Mouse (Mus musculus): ENCODE results near the gene Gm14085. TPM values are rescaled to one million over a fixed set of nuclear protein-coding genes. Genes with fewer than 3 reads are reported as not detected.
"Not testable (repeated sequence)": the region's sequence is repeated elsewhere in the genome, so short reads cannot be mapped to it uniquely, and the experiment has no call there.

Gene Gm14085
- polyA plus RNA-seq, 1 experiment from 2014 or later: 0.13 TPM

GRCm38 (mm10) chr2:122485654-122486053 lies 913 bp downstream of the Gm14085 start:
- not testable (repeated sequence) for H3K4me1 ChIP-seq; H3K9me3 ChIP-seq; H3K36me3 ChIP-seq; H3K9ac ChIP-seq; ATAC-seq (ENCODE audit: insufficient read depth, low FRiP score, low read depth); H3K4me3 ChIP-seq (replicated peaks); H3K27ac ChIP-seq; H3K4me2 ChIP-seq; H3K27me3 ChIP-seq (replicated peaks)
- WGBS: 49% methylated on average over 3 of the region's 3 CpGs

DNA sequence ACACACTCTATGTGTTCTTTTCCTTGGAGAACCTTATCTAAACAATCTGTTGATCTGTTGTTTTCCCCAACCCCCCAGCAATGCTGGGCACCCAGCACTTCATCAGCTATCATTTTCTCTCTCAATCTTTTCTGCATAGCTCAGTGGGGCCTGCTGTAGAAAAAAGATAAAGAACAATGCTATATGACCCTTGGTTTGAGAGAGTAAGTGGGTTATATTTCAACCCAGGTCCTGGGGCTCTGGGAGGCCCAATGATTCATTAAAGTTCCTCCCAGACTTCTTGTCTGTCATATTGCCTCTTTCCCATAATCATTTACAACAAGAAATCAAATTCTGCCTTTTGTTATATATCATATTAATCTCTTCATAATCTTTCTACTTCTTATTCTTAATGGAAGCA lies 1.4 kb downstream of the Gm14085 start:
- not testable (repeated sequence) for H3K36me3 ChIP-seq; H3K27me3 ChIP-seq (replicated peaks); ATAC-seq (ENCODE audit: insufficient read depth, low FRiP score, low read depth); H3K9ac ChIP-seq; H3K27ac ChIP-seq; H3K4me2 ChIP-seq; H3K9me3 ChIP-seq; H3K4me1 ChIP-seq; H3K4me3 ChIP-seq (replicated peaks)

DNA sequence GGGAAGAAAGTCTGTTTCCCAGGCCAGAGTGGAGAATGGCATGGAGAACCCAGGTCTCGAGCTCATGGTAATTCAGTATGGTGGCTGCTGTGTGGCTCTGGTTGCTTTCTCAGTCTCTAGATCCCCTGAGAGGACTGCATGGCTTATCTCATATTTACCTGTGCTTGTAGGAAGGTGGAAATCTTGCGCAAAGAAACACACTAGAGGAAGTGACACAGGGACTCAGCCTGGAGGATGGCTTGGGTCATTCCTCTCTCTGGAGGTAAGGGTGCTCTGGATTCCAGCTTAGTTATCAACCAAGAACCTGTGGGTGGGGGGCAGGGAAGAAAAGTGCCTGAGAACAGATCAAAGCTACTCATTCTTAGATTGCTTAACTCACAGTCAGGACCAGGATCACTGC lies 1.9 kb downstream of the Gm14085 start:
- ATAC-seq (ENCODE audit: insufficient read depth, low FRiP score, low read depth): no peak
- Histone ChIP-seq H3K36me3 (no peaks in the 10 kb centered on the region), H3K4me3 (replicated peaks) (no peak overlapping the region), H3K27me3 (replicated peaks) (no peaks in the 10 kb centered on the region), H3K4me1 (no peaks in the 10 kb centered on the region), H3K27ac (no peak overlapping the region), H3K9me3 (no peaks in the 10 kb centered on the region), H3K9ac (no peak overlapping the region), H3K4me2 (no peak overlapping the region)
- WGBS: 72% methylated on average over 2 of the region's 2 CpGs

DNA sequence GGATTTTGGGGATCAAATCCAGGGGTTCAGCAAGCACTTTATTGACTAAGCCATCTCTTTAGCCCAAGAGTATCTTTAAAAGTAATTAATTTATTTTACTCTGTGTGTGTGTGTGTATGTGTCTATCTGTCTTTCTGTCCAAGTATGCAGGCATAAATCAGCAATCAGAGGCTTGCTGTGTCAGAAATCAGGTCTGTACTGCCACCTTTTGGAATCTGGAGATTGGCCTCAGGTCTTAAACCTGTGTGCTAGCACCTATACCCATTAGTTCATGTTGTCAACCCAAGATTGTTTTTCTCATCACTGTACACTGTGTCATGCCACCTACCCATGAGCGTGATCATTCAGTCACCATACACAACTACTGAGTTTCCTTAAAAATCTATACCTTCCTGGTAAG lies 45.0 kb downstream of the Gm14085 start:
- WGBS: 90% methylated on average over 1 of the region's 1 CpGs
- H3K4me3 ChIP-seq (replicated peaks); H3K27me3 ChIP-seq (replicated peaks); H3K9ac ChIP-seq; H3K36me3 ChIP-seq; H3K4me2 ChIP-seq; H3K4me1 ChIP-seq; H3K27ac ChIP-seq; H3K9me3 ChIP-seq; ATAC-seq (ENCODE audit: insufficient read depth, low FRiP score, low read depth): not testable (repeated sequence)

- no peak overlapping the region for H3K4me3 ChIP-seq (replicated peaks)
- H3K9ac ChIP-seq: no peak overlapping the region
- H3K4me2 ChIP-seq: no peak overlapping the region
- H3K27me3 ChIP-seq (replicated peaks): no peaks in the 10 kb centered on the region
- H3K36me3 ChIP-seq: no peaks in the 10 kb centered on the region
- no peak for ATAC-seq (ENCODE audit: insufficient read depth, low FRiP score, low read depth)
- no peaks in the 10 kb centered on the region for H3K4me1 ChIP-seq
- 81% methylated on average over 7 of the region's 7 CpGs for WGBS
- H3K9me3 ChIP-seq: no peaks in the 10 kb centered on the region
- no peak overlapping the region for H3K27ac ChIP-seq
Observed at GRCm38 (mm10) chr2:122531290-122531689, 46.5 kb downstream of the Gm14085 start.

GRCm38 (mm10) chr2:122531726-122532125 lies 47.0 kb downstream of the Gm14085 start:
- no peaks in the 10 kb centered on the region for H3K9me3 ChIP-seq
- H3K4me3 ChIP-seq (replicated peaks): no peak overlapping the region
- H3K4me2 ChIP-seq: no peak overlapping the region
- no peaks in the 10 kb centered on the region for H3K4me1 ChIP-seq
- no peak overlapping the region for H3K27ac ChIP-seq
- no peaks in the 10 kb centered on the region for H3K27me3 ChIP-seq (replicated peaks)
- no peak for ATAC-seq (ENCODE audit: insufficient read depth, low FRiP score, low read depth)
- no peaks in the 10 kb centered on the region for H3K36me3 ChIP-seq
- no peak overlapping the region for H3K9ac ChIP-seq
- WGBS: 71% methylated on average over 2 of the region's 2 CpGs

DNA sequence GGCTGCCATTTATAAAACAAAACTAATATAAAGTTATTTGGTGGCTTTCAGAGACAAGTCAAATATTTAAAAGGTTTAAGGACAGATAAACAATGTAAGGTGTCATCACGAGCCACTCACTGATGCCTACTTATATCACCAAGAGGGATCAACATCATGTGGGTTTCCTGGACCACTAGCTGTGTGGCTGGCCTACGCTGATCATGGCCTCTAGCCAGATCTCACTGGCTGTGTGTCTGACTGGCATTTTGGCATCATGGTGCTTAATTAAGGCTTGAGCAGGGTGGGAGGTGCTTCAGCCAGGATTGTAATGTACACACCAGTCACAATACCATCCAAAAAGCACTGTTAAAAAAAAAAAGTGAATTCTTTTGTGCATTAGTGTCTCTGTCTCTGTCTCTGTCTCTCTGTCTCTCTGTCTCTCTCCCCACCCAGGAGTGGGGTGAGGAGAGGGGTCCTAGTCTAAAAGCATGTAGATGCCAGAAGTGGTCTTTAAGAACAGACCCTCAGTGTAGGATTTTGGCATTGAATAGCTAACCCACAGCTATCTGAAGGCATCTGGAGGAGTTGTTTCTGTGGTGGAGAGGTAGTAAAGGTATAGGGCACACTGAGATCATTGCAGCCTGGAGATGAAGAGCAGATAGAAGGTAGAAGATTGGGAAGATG lies 47.5 kb downstream of the Gm14085 start:
- H3K27me3 ChIP-seq (replicated peaks): no peaks in the 10 kb centered on the region
- H3K9ac ChIP-seq: no peak overlapping the region
- ATAC-seq (ENCODE audit: insufficient read depth, low FRiP score, low read depth): no peak
- H3K4me1 ChIP-seq: no peaks in the 10 kb centered on the region
- no peaks in the 10 kb centered on the region for H3K36me3 ChIP-seq
- no peak overlapping the region for H3K4me3 ChIP-seq (replicated peaks)
- 73% methylated on average over 2 of the region's 2 CpGs for WGBS
- no peak overlapping the region for H3K4me2 ChIP-seq
- no peaks in the 10 kb centered on the region for H3K9me3 ChIP-seq
- H3K27ac ChIP-seq: no peak overlapping the region

GRCm38 (mm10) chr2:122532802-122533186 lies 48.1 kb downstream of the Gm14085 start:
- Histone ChIP-seq H3K9me3 (no peaks in the 10 kb centered on the region), H3K27me3 (replicated peaks) (no peaks in the 10 kb centered on the region), H3K36me3 (no peaks in the 10 kb centered on the region), H3K27ac (no peak overlapping the region), H3K9ac (no peak overlapping the region), H3K4me1 (no peaks in the 10 kb centered on the region), H3K4me3 (replicated peaks) (no peak overlapping the region), H3K4me2 (no peak overlapping the region)
- no peak for ATAC-seq (ENCODE audit: insufficient read depth, low FRiP score, low read depth)
- WGBS: 80% methylated on average over 2 of the region's 2 CpGs

DNA sequence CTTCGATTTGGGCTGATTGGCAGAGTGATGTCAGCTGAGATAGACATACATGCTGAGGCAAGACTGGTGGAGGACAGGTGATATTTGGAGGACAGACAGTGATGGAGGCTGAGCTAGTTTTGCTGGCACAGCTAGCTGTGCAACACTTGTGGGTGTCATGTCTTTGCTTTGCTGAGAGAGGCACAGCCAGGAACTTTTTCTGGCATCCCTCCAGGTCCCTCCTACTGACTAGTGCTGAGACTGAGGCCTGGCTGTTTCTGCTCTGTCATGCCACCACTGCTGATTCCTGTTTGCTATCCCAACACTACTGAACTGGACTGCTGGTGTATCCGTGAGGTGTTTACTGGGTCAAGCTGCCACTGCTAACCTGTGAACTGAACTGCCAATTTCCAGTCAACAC lies 48.6 kb downstream of the Gm14085 start:
- Histone ChIP-seq H3K36me3 (no peaks in the 10 kb centered on the region), H3K4me3 (replicated peaks) (no peak overlapping the region), H3K9ac (no peak overlapping the region), H3K9me3 (no peaks in the 10 kb centered on the region), H3K27ac (no peak overlapping the region), H3K4me1 (no peaks in the 10 kb centered on the region), H3K4me2 (no peak overlapping the region), H3K27me3 (replicated peaks) (no peaks in the 10 kb centered on the region)
- WGBS: 79% methylated on average over 2 of the region's 2 CpGs
- ATAC-seq (ENCODE audit: insufficient read depth, low FRiP score, low read depth): no peak

- WGBS: 73% methylated on average over 2 of the region's 2 CpGs
Observed at GRCm38 (mm10) chr2:122534671-122535070, 49.9 kb downstream of the Gm14085 start.

GRCm38 (mm10) chr2:122558317-122558716 lies 73.6 kb downstream of the Gm14085 start:
- Histone ChIP-seq H3K4me2 (no peak overlapping the region), H3K27me3 (replicated peaks) (no peaks in the 10 kb centered on the region)

More at GRCm38 (mm10) chr2:122534671-122535070, 49.9 kb downstream of the Gm14085 start:
- Histone ChIP-seq H3K36me3 (no peaks in the 10 kb centered on the region), H3K4me1 (no peaks in the 10 kb centered on the region), H3K27ac (no peak overlapping the region), H3K9ac (no peak overlapping the region), H3K27me3 (replicated peaks) (no peaks in the 10 kb centered on the region), H3K4me3 (replicated peaks) (no peak overlapping the region), H3K4me2 (no peak overlapping the region), H3K9me3 (no peaks in the 10 kb centered on the region)
- ATAC-seq (ENCODE audit: insufficient read depth, low FRiP score, low read depth): no peak

DNA sequence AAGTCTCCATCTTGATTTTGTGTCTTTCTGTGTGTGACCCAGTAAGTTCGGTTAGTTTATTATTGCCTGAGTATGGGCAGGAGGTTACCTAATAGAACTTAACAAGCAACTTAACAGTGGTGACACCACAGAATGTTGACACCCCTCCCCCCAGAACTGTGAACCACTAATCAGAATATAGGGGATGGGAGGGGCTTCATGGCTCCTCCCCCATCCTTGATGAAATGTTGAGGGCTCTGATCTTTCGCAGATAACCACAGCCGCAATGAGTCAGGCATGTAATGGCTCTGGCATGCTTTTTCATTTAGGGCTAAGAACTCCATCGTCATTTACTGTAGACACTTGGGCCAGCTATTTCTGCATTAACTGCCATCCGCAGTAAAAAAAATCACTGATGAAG lies 76.5 kb downstream of the Gm14085 start:
- no peak for ATAC-seq (ENCODE audit: insufficient read depth, low FRiP score, low read depth)
- Histone ChIP-seq H3K27ac (no peak overlapping the region), H3K9ac (no peak overlapping the region), H3K4me2 (no peak overlapping the region), H3K36me3 (no peaks in the 10 kb centered on the region), H3K4me3 (replicated peaks) (no peak overlapping the region), H3K4me1 (no peaks in the 10 kb centered on the region), H3K9me3 (no peaks in the 10 kb centered on the region), H3K27me3 (replicated peaks) (no peaks in the 10 kb centered on the region)
- WGBS: 92% methylated on average over 5 of the region's 5 CpGs

More at GRCm38 (mm10) chr2:122558317-122558716, 73.6 kb downstream of the Gm14085 start:
- H3K4me3 ChIP-seq (replicated peaks): no peak overlapping the region
- H3K27ac ChIP-seq: no peak overlapping the region
- H3K9me3 ChIP-seq: no peaks in the 10 kb centered on the region
- ATAC-seq (ENCODE audit: insufficient read depth, low FRiP score, low read depth): no peak
- H3K4me1 ChIP-seq: no peaks in the 10 kb centered on the region
- H3K9ac ChIP-seq: no peak overlapping the region
- no peaks in the 10 kb centered on the region for H3K36me3 ChIP-seq
- 35% methylated on average over 2 of the region's 2 CpGs for WGBS

- no peak overlapping the region for H3K9ac ChIP-seq
- ATAC-seq (ENCODE audit: insufficient read depth, low FRiP score, low read depth): no peak
- H3K4me2 ChIP-seq: no peak overlapping the region
- WGBS: 91% methylated on average over 1 of the region's 1 CpGs
- H3K27ac ChIP-seq: no peak overlapping the region
- H3K36me3 ChIP-seq: no peaks in the 10 kb centered on the region
- H3K27me3 ChIP-seq (replicated peaks): no peaks in the 10 kb centered on the region
- H3K4me1 ChIP-seq: no peaks in the 10 kb centered on the region
- no peak overlapping the region for H3K4me3 ChIP-seq (replicated peaks)
- H3K9me3 ChIP-seq: no peaks in the 10 kb centered on the region
Observed at GRCm38 (mm10) chr2:122562251-122562650, 77.5 kb downstream of the Gm14085 start.

Measured in stomach, embryonic 15.5 days (tissue).